Mouse (Mus musculus): Measurements from ENCODE around the gene Sap25. TPM values are rescaled to one million over a fixed set of nuclear protein-coding genes. Genes with fewer than 3 reads are reported as not detected.

Sap25 gene
- polyA plus RNA-seq, 2 experiments: 2.3 to 13.7 TPM

DNA sequence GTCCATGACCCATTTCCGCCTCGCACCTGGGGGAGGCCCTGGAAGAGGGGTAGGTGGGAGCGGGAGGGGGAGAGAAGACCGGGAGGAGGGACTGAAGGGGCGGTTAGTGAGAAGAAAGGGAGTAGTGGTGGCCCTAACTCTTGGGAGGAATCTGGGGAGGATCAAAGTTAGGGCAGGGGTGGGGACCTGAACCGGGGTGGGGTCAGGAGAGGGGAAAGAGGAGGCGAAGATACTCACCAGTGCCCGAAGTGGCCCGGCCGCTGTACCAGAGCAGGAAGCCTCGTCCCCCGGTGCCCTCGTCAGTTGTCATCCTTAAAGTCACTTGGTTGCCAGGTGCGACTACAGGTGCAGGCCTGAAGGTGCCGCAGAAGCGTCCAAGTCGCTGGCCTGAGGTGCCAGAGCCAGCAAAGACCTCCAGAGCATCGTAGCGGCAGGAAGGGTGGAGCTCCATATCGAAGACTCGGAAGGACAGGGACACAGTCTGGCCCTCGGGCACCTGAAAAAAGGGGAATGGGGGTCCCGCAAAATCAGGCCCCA lies 32.4 kb upstream of the Sap25 start:
- Histone ChIP-seq H3K4me2 (ENCODE audit: low read depth) (no peak overlapping the region), H3K9ac (replicated peaks) (no peak overlapping the region), H3K4me3 (ENCODE audit: insufficient read depth in 1 of 2, low read depth in 2 of 2, low read length in 2 of 2) (no peak overlapping the region), H3K9me3 (ENCODE audit: control insufficient read depth, low read length) (no peaks in the 10 kb centered on the region), H3K27me3 (ENCODE audit: control insufficient read depth, insufficient read depth, low read length) (no peaks in the 10 kb centered on the region), H3K27ac (no peak overlapping the region), H3K4me1 (replicated peaks; ENCODE audit: control insufficient read depth in 2 of 2, insufficient read depth in 2 of 2, low read length in 1 of 2) (peaks cover 12 to 14% of the 10 kb centered on the region in 2 experiments), H3K36me3 (replicated peaks; ENCODE audit: control insufficient read depth, insufficient read depth, low read depth) (no peaks in the 10 kb centered on the region)
- no peak for ATAC-seq (ENCODE audit: insufficient read depth)
- TF ChIP-seq CTCF (IDR thresholded peaks at IDR 0.05; ENCODE audit: low read depth) (no peak), EP300 (IDR thresholded peaks at IDR 0.05; ENCODE audit: low read depth) (no peak)
- 48% methylated on average over 23 of the region's 23 CpGs for WGBS (ENCODE audit: insufficient replicate concordance)
- no peak for DNase-seq (ENCODE audit: low read depth in 3 of 3, low spot score in 3 of 3)

DNA sequence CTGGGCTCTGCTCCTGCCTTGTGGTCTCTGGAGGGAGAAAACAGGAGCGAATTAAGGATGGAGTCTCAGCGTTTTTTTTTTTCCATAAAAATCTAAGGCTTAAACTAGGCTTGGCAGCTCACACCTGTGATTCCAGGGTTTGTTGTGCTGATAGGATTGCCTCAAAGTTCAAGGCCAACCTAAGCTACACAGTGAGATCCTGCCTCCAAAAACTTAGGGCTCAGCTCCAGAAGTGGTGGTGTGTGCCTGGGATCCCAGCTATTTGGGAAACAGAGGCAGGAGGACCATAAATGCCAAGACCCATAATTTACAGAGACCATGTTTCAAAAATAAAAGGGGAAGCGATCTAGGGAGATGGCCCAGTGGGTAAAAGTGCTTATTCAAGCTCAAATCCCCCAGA lies 31.8 kb upstream of the Sap25 start:
- Histone ChIP-seq H3K27ac (no peak overlapping the region), H3K36me3 (replicated peaks; ENCODE audit: control insufficient read depth, insufficient read depth, low read depth) (no peaks in the 10 kb centered on the region), H3K9me3 (ENCODE audit: control insufficient read depth, low read length) (no peaks in the 10 kb centered on the region), H3K9ac (replicated peaks) (no peak overlapping the region), H3K4me1 (replicated peaks; ENCODE audit: control insufficient read depth in 2 of 2, insufficient read depth in 2 of 2, low read length in 1 of 2) (peaks cover 12 to 14% of the 10 kb centered on the region in 2 experiments), H3K4me2 (ENCODE audit: low read depth) (no peak overlapping the region), H3K4me3 (ENCODE audit: insufficient read depth in 1 of 2, low read depth in 2 of 2, low read length in 2 of 2) (no peak overlapping the region), H3K27me3 (ENCODE audit: control insufficient read depth, insufficient read depth, low read length) (no peaks in the 10 kb centered on the region)
- ATAC-seq (ENCODE audit: insufficient read depth) (no peak), DNase-seq (ENCODE audit: low read depth in 3 of 3, low spot score in 3 of 3) (no peak)
- WGBS (ENCODE audit: insufficient replicate concordance): 70% methylated on average over 3 of the region's 3 CpGs
- TF ChIP-seq EP300 (IDR thresholded peaks at IDR 0.05; ENCODE audit: low read depth) (no peak), CTCF (IDR thresholded peaks at IDR 0.05; ENCODE audit: low read depth) (no peak)

- H3K9me3 ChIP-seq (ENCODE audit: control insufficient read depth, low read length): no peaks in the 10 kb centered on the region
- no peak overlapping the region; the same call in 1 of the 2 replicates for H3K4me2 ChIP-seq (ENCODE audit: low read depth)
- peak overlapping the region in 1 of 2 experiments; percentile 29; a peak in 2 of 4 replicates for H3K4me3 ChIP-seq (ENCODE audit: insufficient read depth in 1 of 2, low read depth in 2 of 2, low read length in 2 of 2)
- TF ChIP-seq EP300 (IDR thresholded peaks at IDR 0.05; ENCODE audit: low read depth) (no peak), CTCF (IDR thresholded peaks at IDR 0.05; ENCODE audit: low read depth) (no peak)
- H3K27ac ChIP-seq: no peak overlapping the region
- ATAC-seq (ENCODE audit: insufficient read depth): no peak
- WGBS (ENCODE audit: insufficient replicate concordance): 71% methylated on average over 4 of the region's 4 CpGs
- DNase-seq (ENCODE audit: low read depth in 3 of 3, low spot score in 3 of 3): no peak
- peaks cover 10 to 11% of the 10 kb centered on the region in 2 experiments for H3K4me1 ChIP-seq (replicated peaks; ENCODE audit: control insufficient read depth in 2 of 2, insufficient read depth in 2 of 2, low read length in 1 of 2)
- H3K27me3 ChIP-seq (ENCODE audit: control insufficient read depth, insufficient read depth, low read length): no peaks in the 10 kb centered on the region
- no peak overlapping the region for H3K9ac ChIP-seq (replicated peaks)
- no peaks in the 10 kb centered on the region for H3K36me3 ChIP-seq (replicated peaks; ENCODE audit: control insufficient read depth, insufficient read depth, low read depth)
Observed at GRCm38 (mm10) chr5:137610056-137610455, 31.1 kb upstream of the Sap25 start.

DNA sequence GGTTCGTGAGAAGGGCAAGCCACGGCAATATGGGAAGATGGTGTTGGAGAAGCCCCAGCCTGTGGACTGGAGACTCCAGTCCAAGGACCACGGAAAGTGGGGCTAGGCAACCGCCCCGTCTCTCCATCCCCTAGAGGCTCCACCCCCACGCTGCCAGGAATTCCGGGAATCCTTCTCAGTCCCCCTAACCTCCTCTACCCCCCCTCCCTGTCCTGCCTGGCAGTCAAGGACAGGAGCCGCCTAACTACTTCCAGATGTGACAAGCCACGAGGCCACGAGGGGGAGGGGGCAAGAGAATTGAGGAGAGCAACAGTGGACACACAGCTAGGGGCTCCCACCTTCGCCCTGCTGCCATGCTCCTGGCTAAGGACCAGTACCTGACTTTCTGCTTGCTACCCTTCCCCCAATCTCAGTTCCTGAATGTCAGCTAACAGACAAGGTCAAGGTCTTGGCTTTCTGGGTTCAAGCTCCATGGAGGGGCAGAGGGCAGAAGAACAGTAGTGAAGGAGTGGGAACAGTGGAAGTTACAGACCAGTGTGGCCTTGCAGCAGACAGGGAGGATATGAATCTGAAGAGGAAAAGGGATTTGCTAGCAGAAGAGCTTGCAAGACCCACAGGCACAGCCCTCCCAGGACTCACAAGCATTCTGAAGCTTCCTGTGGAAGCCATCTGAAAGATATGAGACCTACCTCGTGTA lies 30.4 kb upstream of the Sap25 start:
- 32% methylated on average over 12 of the region's 12 CpGs for WGBS (ENCODE audit: insufficient replicate concordance)
- H3K4me1 ChIP-seq (replicated peaks; ENCODE audit: control insufficient read depth in 2 of 2, insufficient read depth in 2 of 2, low read length in 1 of 2): peaks cover 4 to 5% of the 10 kb centered on the region in 2 experiments; a peak in 3 of 4 replicates

GRCm38 (mm10) chr5:137611245-137611602 lies 29.9 kb upstream of the Sap25 start:
- ATAC-seq (ENCODE audit: insufficient read depth) (no peak), DNase-seq (ENCODE audit: low read depth in 3 of 3, low spot score in 3 of 3) (no peak)
- no peaks in the 10 kb centered on the region for H3K9me3 ChIP-seq (ENCODE audit: control insufficient read depth, low read length)
- H3K4me1 ChIP-seq (replicated peaks; ENCODE audit: control insufficient read depth in 2 of 2, insufficient read depth in 2 of 2, low read length in 1 of 2): peaks cover under 1 to 5% of the 10 kb centered on the region in 2 experiments; a peak in 3 of 4 replicates
- H3K36me3 ChIP-seq (replicated peaks; ENCODE audit: control insufficient read depth, insufficient read depth, low read depth): no peaks in the 10 kb centered on the region
- H3K9ac ChIP-seq (replicated peaks): no peak overlapping the region
- H3K27me3 ChIP-seq (ENCODE audit: control insufficient read depth, insufficient read depth, low read length): no peaks in the 10 kb centered on the region
- no peak overlapping the region for H3K27ac ChIP-seq
- 31% methylated on average over 6 of the region's 6 CpGs for WGBS (ENCODE audit: insufficient replicate concordance)
- no peak for TF ChIP-seq EP300 (IDR thresholded peaks at IDR 0.05; ENCODE audit: low read depth)
- no peak for TF ChIP-seq CTCF (IDR thresholded peaks at IDR 0.05; ENCODE audit: low read depth)
- peak overlapping the region; percentile 27 for H3K4me2 ChIP-seq (ENCODE audit: low read depth)
- no peak overlapping the region for H3K4me3 ChIP-seq (ENCODE audit: insufficient read depth in 1 of 2, low read depth in 2 of 2, low read length in 2 of 2)

More for the DNA sequence above, 30.4 kb upstream of the Sap25 start:
- H3K27ac ChIP-seq: no peak overlapping the region
- no peaks in the 10 kb centered on the region for H3K27me3 ChIP-seq (ENCODE audit: control insufficient read depth, insufficient read depth, low read length)
- H3K9ac ChIP-seq (replicated peaks): no peak overlapping the region
- no peak for DNase-seq (ENCODE audit: low read depth in 3 of 3, low spot score in 3 of 3)
- H3K4me2 ChIP-seq (ENCODE audit: low read depth): peak overlapping the region; percentile 27
- no peak for TF ChIP-seq CTCF (IDR thresholded peaks at IDR 0.05; ENCODE audit: low read depth)
- TF ChIP-seq EP300 (IDR thresholded peaks at IDR 0.05; ENCODE audit: low read depth): no peak
- ATAC-seq (ENCODE audit: insufficient read depth): no peak
- no peaks in the 10 kb centered on the region for H3K36me3 ChIP-seq (replicated peaks; ENCODE audit: control insufficient read depth, insufficient read depth, low read depth)
- peak overlapping the region in 1 of 2 experiments; percentile 29; a peak in 2 of 4 replicates for H3K4me3 ChIP-seq (ENCODE audit: insufficient read depth in 1 of 2, low read depth in 2 of 2, low read length in 2 of 2)
- no peaks in the 10 kb centered on the region for H3K9me3 ChIP-seq (ENCODE audit: control insufficient read depth, low read length)

Data from liver, embryonic 14.5 days (tissue).